Mouse (Mus musculus): ENCODE data around the gene Rex2. TPM values are rescaled to one million over a fixed set of nuclear protein-coding genes. Genes with fewer than 3 reads are reported as not detected.
"Not testable (repeated sequence)": the region's sequence is repeated elsewhere in the genome, so short reads cannot be mapped to it uniquely, and the experiment has no call there.

The Rex2 gene
- not detected in 2 replicates for polyA plus RNA-seq (2014; fragmentation: Nextera tagmentation; extraction: Ambion mirVana)

- H3K4me1 ChIP-seq (replicated peaks; ENCODE audit: control insufficient read depth, insufficient read depth, low read length) = not testable (repeated sequence)
- WGBS = no CpG with 5 or more reads among the region's 6 CpGs
These were observed at the start of gene Rex2 for GRCm38 (mm10) chr4:147021550-147021949. Rex2 (plus strand) TSS chr4:147021850.

GRCm38 (mm10) chr4:146976581-146976980 is 45.1 kb upstream of the Rex2 start:
- not testable (repeated sequence) for H3K4me1 ChIP-seq (replicated peaks; ENCODE audit: control insufficient read depth, insufficient read depth, low read length); H3K4me2 ChIP-seq (ENCODE audit: low read depth, low read length, severe bottlenecking); DNase-seq (ENCODE audit: low spot score); H3K9me3 ChIP-seq (ENCODE audit: control insufficient read depth, low read length); H3K4me3 ChIP-seq (ENCODE audit: low read depth, low read length); H3K9ac ChIP-seq (ENCODE audit: low read length); ATAC-seq (replicated peaks; ENCODE audit: low FRiP score); H3K36me3 ChIP-seq (ENCODE audit: control insufficient read depth, insufficient read depth, low read length); H3K27me3 ChIP-seq (ENCODE audit: control insufficient read depth, insufficient read depth, low read length); H3K27ac ChIP-seq (ENCODE audit: low read depth, low read length)
- WGBS = 17% methylated on average over 2 of the region's 2 CpGs

More at GRCm38 (mm10) chr4:147021550-147021949, at the start of gene Rex2:
- H3K27ac ChIP-seq (ENCODE audit: low read depth, low read length); ATAC-seq (replicated peaks; ENCODE audit: low FRiP score); H3K36me3 ChIP-seq (ENCODE audit: control insufficient read depth, insufficient read depth, low read length); H3K4me3 ChIP-seq (ENCODE audit: low read depth, low read length); H3K27me3 ChIP-seq (ENCODE audit: control insufficient read depth, insufficient read depth, low read length); DNase-seq (ENCODE audit: low spot score); H3K9ac ChIP-seq (ENCODE audit: low read length); H3K9me3 ChIP-seq (ENCODE audit: control insufficient read depth, low read length); H3K4me2 ChIP-seq (ENCODE audit: low read depth, low read length, severe bottlenecking): not testable (repeated sequence)

GRCm38 (mm10) chr4:147018400-147018799 is 3.2 kb upstream of the Rex2 start:
- not testable (repeated sequence) for H3K4me2 ChIP-seq (ENCODE audit: low read depth, low read length, severe bottlenecking); ATAC-seq (replicated peaks; ENCODE audit: low FRiP score)
- WGBS = no CpG with 5 or more reads among the region's 1 CpGs

GRCm38 (mm10) chr4:147026374-147026773 is 4.7 kb downstream of the Rex2 start:
- H3K9me3 ChIP-seq (ENCODE audit: control insufficient read depth, low read length); H3K4me3 ChIP-seq (ENCODE audit: low read depth, low read length); H3K4me2 ChIP-seq (ENCODE audit: low read depth, low read length, severe bottlenecking); H3K27me3 ChIP-seq (ENCODE audit: control insufficient read depth, insufficient read depth, low read length); H3K36me3 ChIP-seq (ENCODE audit: control insufficient read depth, insufficient read depth, low read length); DNase-seq (ENCODE audit: low spot score); H3K27ac ChIP-seq (ENCODE audit: low read depth, low read length); H3K9ac ChIP-seq (ENCODE audit: low read length); H3K4me1 ChIP-seq (replicated peaks; ENCODE audit: control insufficient read depth, insufficient read depth, low read length); ATAC-seq (replicated peaks; ENCODE audit: low FRiP score): not testable (repeated sequence)
- 65% methylated on average over 1 of the region's 1 CpGs for WGBS

More at GRCm38 (mm10) chr4:147018400-147018799, 3.2 kb upstream of the Rex2 start:
- H3K27ac ChIP-seq (ENCODE audit: low read depth, low read length); H3K9me3 ChIP-seq (ENCODE audit: control insufficient read depth, low read length); H3K9ac ChIP-seq (ENCODE audit: low read length); H3K27me3 ChIP-seq (ENCODE audit: control insufficient read depth, insufficient read depth, low read length); H3K36me3 ChIP-seq (ENCODE audit: control insufficient read depth, insufficient read depth, low read length); DNase-seq (ENCODE audit: low spot score); H3K4me1 ChIP-seq (replicated peaks; ENCODE audit: control insufficient read depth, insufficient read depth, low read length); H3K4me3 ChIP-seq (ENCODE audit: low read depth, low read length): not testable (repeated sequence)

GRCm38 (mm10) chr4:147031308-147032036 is 9.8 kb downstream of the Rex2 start:
- H3K4me3 ChIP-seq (ENCODE audit: low read depth, low read length); DNase-seq (ENCODE audit: low spot score); H3K27me3 ChIP-seq (ENCODE audit: control insufficient read depth, insufficient read depth, low read length); H3K9me3 ChIP-seq (ENCODE audit: control insufficient read depth, low read length); H3K36me3 ChIP-seq (ENCODE audit: control insufficient read depth, insufficient read depth, low read length); H3K4me2 ChIP-seq (ENCODE audit: low read depth, low read length, severe bottlenecking); H3K9ac ChIP-seq (ENCODE audit: low read length); H3K27ac ChIP-seq (ENCODE audit: low read depth, low read length); H3K4me1 ChIP-seq (replicated peaks; ENCODE audit: control insufficient read depth, insufficient read depth, low read length): not testable (repeated sequence)
- ATAC-seq (replicated peaks; ENCODE audit: low FRiP score) = peak; percentile 55
- 88% methylated on average over 1 of the region's 2 CpGs for WGBS

GRCm38 (mm10) chr4:147063768-147064167 is 42.1 kb downstream of the Rex2 start:
- DNase-seq (ENCODE audit: low spot score); ATAC-seq (replicated peaks; ENCODE audit: low FRiP score); H3K4me1 ChIP-seq (replicated peaks; ENCODE audit: control insufficient read depth, insufficient read depth, low read length); H3K27me3 ChIP-seq (ENCODE audit: control insufficient read depth, insufficient read depth, low read length); H3K4me2 ChIP-seq (ENCODE audit: low read depth, low read length, severe bottlenecking); H3K4me3 ChIP-seq (ENCODE audit: low read depth, low read length); H3K27ac ChIP-seq (ENCODE audit: low read depth, low read length); H3K9ac ChIP-seq (ENCODE audit: low read length); H3K9me3 ChIP-seq (ENCODE audit: control insufficient read depth, low read length); H3K36me3 ChIP-seq (ENCODE audit: control insufficient read depth, insufficient read depth, low read length): not testable (repeated sequence)
- WGBS = 93% methylated on average over 2 of the region's 3 CpGs

GRCm38 (mm10) chr4:147065861-147066260 is 44.2 kb downstream of the Rex2 start:
- not testable (repeated sequence) for DNase-seq (ENCODE audit: low spot score); H3K27me3 ChIP-seq (ENCODE audit: control insufficient read depth, insufficient read depth, low read length); ATAC-seq (replicated peaks; ENCODE audit: low FRiP score); H3K4me3 ChIP-seq (ENCODE audit: low read depth, low read length); H3K27ac ChIP-seq (ENCODE audit: low read depth, low read length); H3K9ac ChIP-seq (ENCODE audit: low read length); H3K36me3 ChIP-seq (ENCODE audit: control insufficient read depth, insufficient read depth, low read length); H3K4me2 ChIP-seq (ENCODE audit: low read depth, low read length, severe bottlenecking); H3K4me1 ChIP-seq (replicated peaks; ENCODE audit: control insufficient read depth, insufficient read depth, low read length); H3K9me3 ChIP-seq (ENCODE audit: control insufficient read depth, low read length)
- 93% methylated on average over 2 of the region's 3 CpGs for WGBS

- not testable (repeated sequence) for H3K36me3 ChIP-seq (ENCODE audit: control insufficient read depth, insufficient read depth, low read length); H3K27ac ChIP-seq (ENCODE audit: low read depth, low read length); H3K9me3 ChIP-seq (ENCODE audit: control insufficient read depth, low read length); H3K4me3 ChIP-seq (ENCODE audit: low read depth, low read length); H3K4me1 ChIP-seq (replicated peaks; ENCODE audit: control insufficient read depth, insufficient read depth, low read length); H3K9ac ChIP-seq (ENCODE audit: low read length); H3K4me2 ChIP-seq (ENCODE audit: low read depth, low read length, severe bottlenecking); ATAC-seq (replicated peaks; ENCODE audit: low FRiP score); H3K27me3 ChIP-seq (ENCODE audit: control insufficient read depth, insufficient read depth, low read length); DNase-seq (ENCODE audit: low spot score)
- WGBS = 90% methylated on average over 1 of the region's 1 CpGs
These were observed 44.7 kb downstream of the Rex2 start for GRCm38 (mm10) chr4:147066380-147066779.

GRCm38 (mm10) chr4:147095641-147096040 is 74.0 kb downstream of the Rex2 start:
- H3K27ac ChIP-seq (ENCODE audit: low read depth, low read length); ATAC-seq (replicated peaks; ENCODE audit: low FRiP score); H3K4me1 ChIP-seq (replicated peaks; ENCODE audit: control insufficient read depth, insufficient read depth, low read length); H3K4me3 ChIP-seq (ENCODE audit: low read depth, low read length); H3K36me3 ChIP-seq (ENCODE audit: control insufficient read depth, insufficient read depth, low read length); H3K9me3 ChIP-seq (ENCODE audit: control insufficient read depth, low read length); H3K4me2 ChIP-seq (ENCODE audit: low read depth, low read length, severe bottlenecking); DNase-seq (ENCODE audit: low spot score); H3K9ac ChIP-seq (ENCODE audit: low read length); H3K27me3 ChIP-seq (ENCODE audit: control insufficient read depth, insufficient read depth, low read length): not testable (repeated sequence)
- 78% methylated on average over 2 of the region's 2 CpGs for WGBS

Measured in forebrain, embryonic 11.5 days (tissue).